Mouse (Mus musculus) left cerebral cortex, postnatal 14 days (tissue): ENCODE measurements at regions not wholly inside any gene's neighbourhood (a gene's known extent, or its start where the extent isn't known, plus 50 kb on each side); places are given as distances from the start of the nearest gene placed in this dataset.

Experiments
- DNase-seq, 2 experiments: peaks; one replicate each; pipeline ENCODE4 v3.0.0; 2021 to 2022; ENCODE audit warnings: low spot score in 2 of 2, mixed read lengths in 1 of 2
- intact Hi-C: fragments of 180-260 bp; cut with DNase I; formaldehyde crosslinking; loops from one replicate; pipeline ENCODE4 v1.15.1; 2025

- intact Hi-C loops = no loop called here
- peak; percentile 7 to 8 for DNase-seq
Measured at GRCm38 (mm10) chr14:112895561-112895960, 418.8 kb upstream of the Tpm3-rs7 start.

GRCm38 (mm10) chr14:112901171-112901570 is 413.2 kb upstream of the Tpm3-rs7 start:
- DNase-seq = no peak
- intact Hi-C loops = no loop called here

- intact Hi-C loops = no loop called here
- no peak for DNase-seq
Measured at GRCm38 (mm10) chr14:112917148-112917547, 397.3 kb upstream of the Tpm3-rs7 start.
